Mouse (Mus musculus) Patski (cell line): ENCODE measurements around the gene Arhgef3. TPM values are rescaled to one million over a fixed set of nuclear protein-coding genes. Genes with fewer than 3 reads are reported as not detected.

ENCODE experiments used
- ATAC-seq: fragments of 100-300 bp; one replicate; pipeline ENCODE4 v1.8.0; 2021
- CTCF ChIA-PET: fragments of 350-600 bp; sonication (Branson Sonifier 250); formaldehyde crosslinking; loops from one replicate; lab custom pipeline; 2022; ENCODE audit warnings: inconsistent platforms; lab: Charles Lee
- POLR2A ChIA-PET: fragments of 350-600 bp; sonication (Branson Sonifier 250); formaldehyde crosslinking; loops from one replicate; lab custom pipeline; 2022; ENCODE audit warnings: antibody characterized with exemption, inconsistent platforms; lab: Charles Lee
- DNase-seq: peaks from one replicate; pipeline ENCODE4 v3.0.0-alpha.2; 2011; ENCODE audit warnings: low read depth, low spot score
- H3K27me3 ChIP-seq: fragments of 371-371 bp; one replicate; pipeline ENCODE4 v1.5.1; 2021
- CTCF ChIP-seq: fragments of 100-300 bp; IDR thresholded peaks from one replicate; pipeline ENCODE4 v1.5.1; 2021
- in situ Hi-C: fragments of 300-500 bp; cut with MboI; formaldehyde crosslinking; loops from 3 replicates; pipeline ENCODE4 v1.11.1; 2018; ENCODE audit warnings: low pct_unique_long_range_greater_than_20kb, mixed read lengths
- polyA plus RNA-seq: library from polyadenylated mRNA; unstranded; gene quantifications from one replicate; pipeline ENCODE4 v1.2.3, GENCODE M21; 2021

Gene Arhgef3
- polyA plus RNA-seq, 1 experiment from 2014 or later = 3.4 TPM

DNA sequence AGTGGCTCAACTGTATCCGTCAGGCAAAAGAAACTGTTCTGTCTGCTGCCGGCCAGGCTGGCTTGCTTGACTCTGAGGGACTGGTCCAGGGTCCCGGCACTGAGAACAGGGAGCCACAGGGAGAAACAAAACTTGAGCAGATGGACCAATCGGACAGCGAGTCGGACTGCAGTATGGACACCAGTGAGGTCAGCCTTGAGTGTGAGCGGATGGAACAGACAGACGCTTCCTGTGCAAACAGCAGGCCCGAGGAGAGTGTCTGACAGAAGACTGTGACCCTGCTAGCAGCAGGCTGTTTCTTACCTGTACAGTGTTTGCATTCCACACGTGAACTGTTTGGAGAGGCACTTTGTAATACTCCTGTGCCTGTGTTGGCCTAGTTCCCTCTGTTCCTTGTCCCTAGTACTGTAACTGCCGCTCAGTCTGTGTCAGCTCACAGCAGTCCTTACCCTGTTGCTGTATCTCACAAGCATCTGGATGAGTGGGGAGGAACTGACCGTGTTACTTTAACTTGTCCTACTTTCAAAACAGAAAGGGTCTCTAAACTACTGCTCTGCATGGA lies 287.1 kb downstream of the Arhgef3 start:
- no peak for DNase-seq
- no peak for ATAC-seq
- in situ Hi-C loops = no loop called here
- no peak for TF ChIP-seq CTCF
- H3K27me3 ChIP-seq = no peaks in the 10 kb centered on the region
- ChIA-PET POLR2A (interaction anchor here (0.6 kb wide), 1 partner anchor 11 kb away, joined by 4 read pairs; no protein-coding TSS in a partner anchor), CTCF (interaction anchor here (2.8 kb wide), 1 partner anchor 65 kb away, joined by 6 read pairs; no protein-coding TSS in a partner anchor)

DNA sequence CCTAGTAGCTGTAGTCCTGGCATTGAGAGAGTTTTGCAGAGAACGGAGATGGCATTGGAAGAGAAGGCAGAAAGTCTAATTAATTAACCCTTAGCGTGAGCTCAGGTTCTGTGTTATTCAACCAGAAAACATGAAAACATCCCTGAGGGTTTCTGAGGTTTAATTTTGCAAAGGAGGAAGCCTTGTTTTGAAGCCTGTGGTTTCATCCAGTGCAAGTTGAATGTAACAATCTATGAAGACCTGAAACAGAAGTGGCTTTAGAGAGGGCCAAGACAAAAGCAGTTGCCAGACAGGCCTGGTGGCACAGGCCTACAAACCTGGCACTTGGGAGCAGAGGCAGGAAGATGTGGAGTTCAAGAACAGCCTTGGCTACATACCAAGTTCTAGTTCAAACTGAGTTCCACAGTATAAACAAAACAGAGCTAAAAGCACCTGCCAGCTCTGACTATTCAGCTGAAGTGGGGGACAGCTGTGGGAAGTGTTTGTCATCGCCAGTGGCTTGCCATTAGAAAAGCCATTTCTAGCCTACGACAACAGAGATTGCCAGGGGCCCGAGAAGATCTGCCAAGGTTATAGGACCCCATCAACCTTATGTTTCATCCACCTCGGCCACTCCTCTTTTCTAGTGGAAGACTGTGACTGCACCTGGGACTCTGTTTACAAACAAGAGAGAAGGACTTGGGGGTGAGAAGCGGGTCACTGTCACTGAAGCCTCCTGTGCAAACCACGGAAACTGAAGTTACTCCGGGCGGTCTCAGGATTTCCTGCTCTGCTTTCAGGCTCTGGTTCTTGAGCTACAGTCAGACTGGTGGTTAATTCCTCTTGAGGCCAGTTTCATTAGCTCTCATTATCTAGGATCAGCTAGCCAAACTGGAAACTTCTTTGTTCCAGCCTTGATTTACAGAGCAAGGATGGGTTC lies 287.9 kb downstream of the Arhgef3 start:
- ATAC-seq = no peak
- no peak for DNase-seq
- no peak for TF ChIP-seq CTCF
- in situ Hi-C loops = no loop called here
- CTCF ChIA-PET = interaction anchor here (1.6 to 2.8 kb wide), 2 partner anchors 9 to 65 kb away, joined by 6 read pairs; no protein-coding TSS in a partner anchor
- POLR2A ChIA-PET = no interaction called here
- H3K27me3 ChIP-seq = no peaks in the 10 kb centered on the region

DNA sequence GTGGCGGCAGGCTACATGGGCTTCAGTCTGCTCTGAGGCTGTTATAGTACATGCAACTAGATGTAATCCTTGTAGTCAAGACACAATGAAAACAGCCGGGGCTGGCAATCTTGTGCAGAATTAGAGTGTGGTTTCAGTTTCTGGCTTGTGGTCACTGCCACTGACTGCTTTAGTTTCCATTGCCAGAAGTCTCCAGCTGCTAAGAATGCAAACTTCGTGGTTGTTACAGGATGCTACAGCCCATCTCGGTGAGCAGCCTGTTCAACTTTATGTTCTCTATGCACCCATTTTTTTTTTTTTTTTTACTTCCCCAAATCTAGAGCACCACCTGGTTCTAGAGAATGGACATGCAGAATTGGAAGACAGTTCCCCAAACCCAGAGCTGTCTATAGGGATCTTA lies 290.8 kb downstream of the Arhgef3 start:
- CTCF ChIA-PET = no interaction called here
- ATAC-seq = no peak

DNA sequence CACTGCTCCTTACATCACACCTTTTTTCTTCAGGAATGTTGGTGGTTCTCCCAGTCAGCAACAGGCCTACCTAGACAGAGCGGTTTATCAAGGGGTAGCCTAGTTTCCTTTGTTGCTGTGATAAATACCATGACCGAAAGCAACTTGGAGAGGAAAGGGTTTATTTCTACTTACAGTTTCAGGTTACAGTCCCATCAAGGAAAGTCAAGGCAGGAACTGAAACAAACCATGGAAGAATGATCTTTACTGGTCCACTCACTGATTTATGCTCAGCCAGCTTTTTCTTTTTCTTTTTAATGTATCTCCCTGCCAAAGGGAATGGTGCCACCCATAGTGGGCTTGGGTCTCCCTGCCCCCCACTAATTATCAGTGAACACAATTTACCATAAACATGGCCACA lies 291.2 kb downstream of the Arhgef3 start:
- ATAC-seq = no peak
- no peaks in the 10 kb centered on the region for H3K27me3 ChIP-seq
- ChIA-PET CTCF (no interaction called here), POLR2A (interaction anchor here (0.7 kb wide), 1 partner anchor 9 kb away, joined by 3 read pairs; no protein-coding TSS in a partner anchor)
- in situ Hi-C loops = no loop called here
- no peak for DNase-seq
- no peak for TF ChIP-seq CTCF

More for the DNA sequence above, 290.8 kb downstream of the Arhgef3 start:
- no peaks in the 10 kb centered on the region for H3K27me3 ChIP-seq
- POLR2A ChIA-PET = interaction anchor here (0.7 kb wide), 1 partner anchor 8 kb away, joined by 3 read pairs; no protein-coding TSS in a partner anchor
- no peak for TF ChIP-seq CTCF
- no peak for DNase-seq
- in situ Hi-C loops = no loop called here

DNA sequence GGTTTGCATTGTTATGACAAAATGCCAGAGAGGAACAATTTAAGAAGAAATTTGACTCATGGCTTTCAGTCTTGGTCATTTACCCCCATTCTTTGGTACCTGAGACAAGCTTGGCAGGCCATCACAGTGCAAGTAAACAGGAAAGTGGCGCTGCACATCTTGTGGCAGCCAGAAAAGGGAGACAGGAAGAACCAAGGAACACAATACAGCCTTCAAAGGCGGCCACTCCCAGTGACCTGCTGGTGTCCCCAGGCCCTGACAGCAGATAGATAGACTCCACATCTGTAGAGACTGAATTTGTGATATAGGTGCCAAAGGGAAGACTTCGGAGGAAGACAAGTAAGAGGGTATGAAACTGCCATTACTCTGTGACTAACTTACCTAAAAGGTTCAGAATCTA lies 293.5 kb downstream of the Arhgef3 start:
- no peaks in the 10 kb centered on the region for H3K27me3 ChIP-seq
- CTCF ChIA-PET = interaction anchor here (0.6 to 1.8 kb wide), 3 partner anchors 12 to 1889 kb away, joined by 3 to 4 read pairs (median 3); no protein-coding TSS in a partner anchor
- ATAC-seq (no peak), DNase-seq (no peak)
- TF ChIP-seq CTCF = no peak
- POLR2A ChIA-PET = interaction anchor here (0.7 kb wide), 1 partner anchor 73 kb away, joined by 3 read pairs; no protein-coding TSS in a partner anchor
- in situ Hi-C loops = no loop called here

DNA sequence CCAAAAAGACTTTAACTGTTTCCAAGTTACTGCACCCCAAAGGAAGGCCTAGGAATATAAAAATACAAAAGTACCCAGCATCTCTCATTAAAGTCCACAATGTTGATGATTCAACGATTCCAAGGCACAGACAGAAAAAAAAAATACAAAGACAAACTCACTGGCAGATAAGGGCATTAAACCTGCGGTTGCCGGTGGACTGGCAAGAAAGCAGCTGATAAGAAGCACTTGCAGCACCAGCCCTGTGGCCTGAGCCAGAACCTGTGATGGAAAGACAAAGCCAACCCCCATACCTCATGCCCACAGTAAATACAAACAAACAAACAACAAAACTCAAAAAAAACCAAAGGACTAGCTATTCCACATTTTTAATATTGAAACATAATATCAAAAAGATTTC lies 295.0 kb downstream of the Arhgef3 start:
- ATAC-seq = no peak
- ChIA-PET CTCF (interaction anchor here (1.8 kb wide), 1 partner anchor 222 kb away, joined by 4 read pairs; no protein-coding TSS in a partner anchor), POLR2A (no interaction called here)
- TF ChIP-seq CTCF = no peak
- H3K27me3 ChIP-seq = no peaks in the 10 kb centered on the region
- no peak for DNase-seq
- in situ Hi-C loops = loop anchor here (10.0 kb wide), 1 partner anchor 295 kb away; the partner anchor contains the start of gene Arhgef3

DNA sequence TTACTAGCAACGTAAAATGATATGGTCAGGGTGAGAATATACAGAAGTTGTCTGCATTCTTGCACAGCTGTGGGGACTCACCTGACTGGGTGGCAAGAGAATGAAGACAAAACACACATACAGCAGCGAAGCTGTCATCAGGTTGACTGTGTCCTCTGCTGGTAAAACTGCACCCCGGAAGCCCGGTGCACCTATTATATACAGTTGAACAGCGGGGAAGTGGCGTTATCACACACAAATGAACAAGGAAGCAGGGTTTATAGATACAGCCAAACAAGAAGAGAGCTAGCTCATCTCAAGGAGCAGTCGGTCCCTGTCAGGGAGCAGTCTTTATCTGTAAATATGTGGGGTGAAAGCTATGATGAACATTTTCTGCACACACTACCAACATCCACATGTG lies 296.8 kb downstream of the Arhgef3 start:
- no peak for DNase-seq
- TF ChIP-seq CTCF = no peak
- CTCF ChIA-PET = no interaction called here

DNA sequence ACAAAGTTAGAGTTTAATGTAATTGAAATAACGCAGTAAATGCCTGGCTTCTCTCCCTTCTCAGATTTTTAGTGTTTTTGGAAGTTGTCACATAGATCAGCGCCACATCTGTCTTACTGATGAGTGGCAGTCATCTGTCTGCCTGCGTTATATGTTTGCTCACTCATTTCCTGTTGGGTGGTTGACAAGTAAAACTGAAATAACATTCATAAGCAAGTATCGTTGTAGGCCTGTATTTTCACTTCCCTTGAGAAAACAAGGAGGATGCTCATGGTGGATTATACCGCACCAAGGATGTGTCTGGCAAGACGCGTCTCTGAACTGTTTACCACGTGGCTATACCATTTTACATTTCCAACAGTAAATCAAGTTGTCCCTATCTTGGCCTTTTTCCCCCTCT lies 298.0 kb downstream of the Arhgef3 start:
- TF ChIP-seq CTCF = no peak
- H3K27me3 ChIP-seq = no peaks in the 10 kb centered on the region
- DNase-seq (no peak), ATAC-seq (no peak)
- in situ Hi-C loops = loop anchor here (10.0 kb wide), 1 partner anchor 298 kb away; the partner anchor contains the start of gene Arhgef3
- POLR2A ChIA-PET = no interaction called here
- CTCF ChIA-PET = no interaction called here

More for the DNA sequence above, 296.8 kb downstream of the Arhgef3 start:
- no peaks in the 10 kb centered on the region for H3K27me3 ChIP-seq
- in situ Hi-C loops = loop anchor here (10.0 kb wide), 1 partner anchor 297 kb away; the partner anchor contains the start of gene Arhgef3
- POLR2A ChIA-PET = interaction anchor here (1.4 kb wide), 1 partner anchor 17 kb away, joined by 3 read pairs; the partner anchor contains the start of gene Fam208a
- ATAC-seq = no peak

DNA sequence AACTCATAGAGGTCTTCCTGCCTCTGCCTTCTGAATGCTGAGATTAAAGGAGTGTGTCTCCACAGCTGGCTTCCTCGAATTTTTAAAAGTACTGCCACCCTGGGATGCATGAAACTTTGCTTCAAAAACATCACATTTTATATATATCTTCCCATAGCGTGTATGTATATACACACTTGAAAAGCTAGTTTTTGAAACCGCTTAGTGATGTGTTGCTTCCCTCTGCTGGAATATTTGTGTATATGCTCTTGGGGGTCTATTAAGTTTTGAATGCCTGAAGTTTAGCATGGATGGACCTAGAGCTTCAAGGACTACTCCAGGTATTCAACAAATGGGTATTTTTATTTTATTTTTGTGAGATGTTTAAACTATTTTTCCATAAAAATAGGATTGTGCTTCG lies 299.3 kb downstream of the Arhgef3 start:
- CTCF ChIA-PET = interaction anchor here (0.6 to 1.8 kb wide), 3 partner anchors 73 to 228 kb away, joined by 3 to 10 read pairs (median 4); no protein-coding TSS in a partner anchor
- no peak for DNase-seq

DNA sequence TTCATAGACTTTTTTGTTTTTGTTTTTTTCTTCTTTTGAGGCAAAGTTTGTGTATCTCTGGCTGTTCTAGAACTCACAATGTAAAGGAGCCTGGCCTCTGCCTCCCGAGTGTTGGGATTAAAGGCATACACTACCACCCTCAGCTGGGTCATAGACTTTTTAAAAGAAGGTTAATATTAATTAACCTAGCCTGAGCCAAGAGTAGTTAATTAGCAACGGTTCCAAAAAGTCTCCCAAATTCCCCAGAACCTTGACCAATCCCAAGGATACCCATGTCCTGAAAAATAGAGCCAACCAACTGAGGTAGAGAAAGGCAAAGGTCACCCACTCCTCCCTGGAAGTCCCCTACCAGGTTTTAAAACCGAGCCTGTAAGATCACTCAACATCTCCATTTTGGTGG lies 306.1 kb downstream of the Arhgef3 start:
- ChIA-PET CTCF (no interaction called here), POLR2A (no interaction called here)
- ATAC-seq (no peak), DNase-seq (no peak)
- in situ Hi-C loops = no loop called here
- H3K27me3 ChIP-seq = no peaks in the 10 kb centered on the region
- no peak for TF ChIP-seq CTCF

More for the DNA sequence above, 299.3 kb downstream of the Arhgef3 start:
- POLR2A ChIA-PET = no interaction called here
- ATAC-seq = no peak
- no peaks in the 10 kb centered on the region for H3K27me3 ChIP-seq
- TF ChIP-seq CTCF = peak; percentile 46
- in situ Hi-C loops = loop anchor here (10.0 kb wide), 1 partner anchor 299 kb away; the partner anchor contains the start of gene Arhgef3
